Mouse (Mus musculus) erythroid progenitor cell, adult 5-6 weeks (primary cell): ENCODE measurements at regions not wholly inside any gene's neighbourhood (a gene's known extent, or its start where the extent isn't known, plus 50 kb on each side); places are given as distances from the start of the nearest gene placed in this dataset.

ENCODE experiments used
- ATAC-seq: replicated peaks from 2 replicates; pipeline ENCODE4 v1.8.0; 2016; ENCODE audit warnings: moderate number of reproducible peaks, mild to moderate bottlenecking, moderate TSS enrichment, inconsistent platforms; ENCODE audit not compliant: poor library complexity, low FRiP score, severe bottlenecking

DNA sequence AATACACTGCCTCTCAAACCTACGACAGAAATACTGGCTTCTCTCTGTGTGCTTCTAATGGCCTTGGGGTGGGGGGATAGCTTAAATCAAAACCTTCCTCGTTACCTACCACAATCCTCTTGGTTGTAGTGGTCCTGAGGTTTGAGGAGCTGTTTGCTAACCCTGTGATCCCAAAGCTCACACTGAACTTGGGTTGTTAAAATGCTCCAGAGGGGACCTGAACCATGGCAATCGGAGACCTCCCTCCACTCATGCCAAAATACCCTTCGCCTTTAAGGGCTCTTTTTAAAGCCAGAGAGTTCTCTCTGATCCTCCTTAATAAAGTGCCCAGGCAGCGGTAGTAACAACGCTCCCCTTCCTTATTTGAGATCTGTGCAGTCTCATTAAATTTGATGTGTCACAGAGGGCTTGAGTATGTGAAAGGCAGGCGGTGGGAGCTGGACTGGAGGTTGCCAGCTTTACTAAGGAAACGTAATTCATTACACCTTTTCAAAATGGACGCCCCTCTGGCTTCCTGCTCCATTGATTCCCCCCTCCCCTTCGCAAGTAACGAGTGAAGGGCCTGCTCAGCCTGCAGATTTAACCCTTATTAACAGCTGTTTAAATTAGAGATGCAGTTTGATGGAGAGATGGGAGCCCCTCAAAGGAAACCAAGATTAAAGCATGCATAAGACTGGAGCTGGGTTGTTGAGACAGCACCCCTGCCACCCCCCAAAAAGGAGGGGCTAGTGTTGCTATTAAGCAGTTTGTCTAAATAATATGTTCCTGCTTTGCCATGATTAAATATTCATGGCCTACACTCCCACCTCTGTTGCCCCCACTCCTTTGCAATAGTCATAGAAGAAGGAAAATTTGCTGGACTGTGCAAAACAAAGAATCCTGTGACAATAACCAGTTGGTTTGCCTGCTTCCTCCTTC lies 289.4 kb downstream of the Sorl1 start:
- no peak for ATAC-seq

DNA sequence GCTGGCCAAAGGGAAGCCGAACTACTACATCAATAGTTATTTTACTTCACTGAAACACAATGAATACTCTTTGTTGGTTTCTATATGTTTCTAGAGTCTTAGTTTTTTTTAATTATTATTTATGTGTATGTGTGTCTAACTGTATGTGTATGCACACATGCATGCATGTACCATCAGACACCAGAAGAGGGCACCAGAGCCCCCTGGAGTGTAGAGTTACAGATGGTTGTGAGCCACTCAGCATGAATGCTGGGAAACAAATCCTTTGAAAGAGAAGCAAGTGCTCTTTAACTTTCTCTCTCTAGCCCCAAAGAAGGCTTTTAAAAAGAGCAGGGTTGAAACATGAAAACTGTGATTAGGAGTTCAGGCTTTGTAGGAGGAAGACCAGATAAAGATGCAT lies 290.7 kb downstream of the Sorl1 start:
- ATAC-seq: no peak

DNA sequence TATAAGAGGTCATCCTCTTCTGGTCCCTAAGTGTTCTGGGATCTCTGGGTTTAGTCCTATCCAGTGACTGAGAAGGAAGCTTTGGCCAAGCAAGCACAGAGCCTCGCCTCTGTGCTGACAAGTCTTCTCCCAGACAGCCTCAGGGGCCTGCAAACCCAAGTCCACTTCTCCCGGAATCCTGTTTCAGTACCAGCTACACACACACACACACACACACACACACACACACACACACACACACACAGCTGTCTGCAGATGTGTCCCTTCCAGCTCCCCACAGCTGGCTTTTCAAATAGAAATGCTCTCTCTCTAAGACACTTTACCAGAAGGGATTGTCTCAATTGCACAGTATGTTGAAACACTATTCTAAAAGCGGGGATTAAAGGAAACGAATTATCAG lies 296.7 kb downstream of the Sorl1 start:
- no peak for ATAC-seq

DNA sequence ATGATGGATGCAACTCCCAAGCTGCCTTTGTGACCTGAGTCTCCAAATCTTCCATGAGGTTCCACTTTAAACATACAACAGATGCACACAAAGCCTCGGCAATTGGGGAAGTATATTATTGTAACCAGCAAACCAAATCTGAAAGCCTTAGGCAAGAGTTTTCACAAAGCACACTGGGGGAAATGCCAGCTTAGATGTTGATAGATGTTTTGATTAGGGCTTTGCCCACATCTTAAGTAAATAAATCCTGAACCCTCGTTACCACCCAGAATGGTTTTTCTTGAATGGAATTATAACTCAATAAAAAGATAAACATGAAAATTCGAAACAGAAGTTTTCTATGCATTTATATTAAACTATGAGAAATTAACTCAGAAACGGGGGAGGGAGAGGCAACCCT lies 302.7 kb downstream of the Sorl1 start:
- ATAC-seq: no peak

DNA sequence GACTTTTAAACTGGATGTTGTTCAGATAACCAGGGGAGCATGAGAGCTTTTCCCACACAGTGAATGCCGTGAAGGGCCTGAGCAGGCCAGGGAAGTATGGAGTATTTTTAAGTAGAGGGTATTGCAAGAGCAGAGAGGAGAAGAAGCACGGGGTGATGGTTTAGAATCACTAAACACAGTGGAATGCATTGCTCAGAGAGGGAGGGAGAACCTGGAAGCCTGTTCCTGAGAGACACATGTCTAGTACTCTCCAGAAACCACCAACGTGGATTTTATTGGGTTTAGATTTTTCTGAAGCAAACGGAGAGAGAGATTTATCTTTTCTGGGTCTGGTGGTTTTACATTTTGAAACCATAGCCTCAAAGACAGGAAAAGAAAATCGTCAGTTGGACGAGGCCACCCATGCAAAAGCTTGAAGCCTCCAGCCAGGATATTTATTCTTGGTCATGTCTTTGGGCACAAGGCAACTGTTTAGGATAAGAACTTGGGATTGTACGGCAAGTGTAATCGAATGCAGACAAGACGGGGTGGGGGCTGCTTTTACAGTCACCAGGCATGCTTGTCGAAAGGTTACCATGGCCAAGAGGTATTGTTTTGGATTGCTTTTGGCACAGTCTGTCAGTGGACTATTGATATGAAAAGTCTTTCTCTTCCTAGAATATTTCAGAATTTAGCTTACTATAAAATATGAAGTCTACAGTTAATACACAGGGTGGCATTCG lies 306.2 kb downstream of the Sorl1 start:
- no peak for ATAC-seq

DNA sequence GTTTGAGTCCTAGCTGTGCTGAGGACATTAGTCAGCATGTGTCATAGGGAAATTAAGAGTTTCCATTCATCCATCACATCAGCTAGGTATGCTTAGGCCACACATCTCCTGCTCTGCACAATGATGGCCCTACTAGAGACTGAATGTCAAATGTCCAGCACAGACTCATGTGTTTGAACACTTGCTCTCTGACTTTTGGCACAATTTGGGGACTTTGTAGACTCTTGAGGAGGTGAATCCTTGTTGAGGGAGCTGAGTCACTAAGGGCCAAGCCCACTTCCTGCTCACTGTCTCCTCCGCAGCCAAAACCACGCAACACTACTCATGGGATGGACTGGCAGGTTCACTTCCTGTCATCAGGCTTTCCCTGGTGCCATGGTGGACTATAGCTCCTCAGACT lies 308.2 kb downstream of the Sorl1 start:
- no peak for ATAC-seq

DNA sequence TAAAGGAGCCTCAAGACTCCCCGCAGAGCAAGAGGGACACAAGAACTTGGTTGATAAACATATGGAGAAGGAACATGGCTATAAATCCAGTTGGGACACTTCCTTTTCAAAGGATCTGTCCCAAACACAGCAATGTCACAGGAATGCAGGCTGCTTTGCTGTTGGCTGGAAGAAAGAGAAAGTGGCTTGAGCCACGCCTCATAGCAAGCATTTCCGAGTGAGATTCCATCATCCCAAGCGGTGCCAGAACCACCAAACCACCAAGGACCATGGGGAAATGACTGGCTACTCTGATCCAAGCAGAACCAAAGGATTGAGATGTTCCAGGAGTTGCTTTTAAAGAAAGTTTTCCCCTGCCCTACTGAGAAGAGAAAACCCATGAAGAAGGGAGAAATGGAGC lies 314.8 kb downstream of the Sorl1 start:
- ATAC-seq: no peak

DNA sequence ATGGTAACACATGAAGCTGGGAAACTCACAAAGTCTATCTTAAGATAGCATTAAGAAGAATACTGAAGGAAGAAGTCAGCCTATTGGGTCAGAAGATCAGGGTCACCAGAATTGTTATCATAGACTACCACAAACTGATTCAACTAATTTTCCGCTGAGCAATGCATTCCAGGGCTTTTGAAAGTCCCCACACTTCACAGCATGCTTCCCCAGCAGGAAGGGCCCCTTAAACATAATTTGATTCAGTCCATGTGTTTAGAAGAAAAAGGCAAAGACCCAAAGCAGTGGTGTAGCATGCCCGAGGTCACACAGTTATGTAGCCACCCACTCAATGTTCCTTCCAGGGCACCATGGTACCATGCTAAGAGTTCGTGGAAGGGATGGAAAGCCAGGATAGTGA lies 315.3 kb downstream of the Sorl1 start:
- ATAC-seq: no peak

DNA sequence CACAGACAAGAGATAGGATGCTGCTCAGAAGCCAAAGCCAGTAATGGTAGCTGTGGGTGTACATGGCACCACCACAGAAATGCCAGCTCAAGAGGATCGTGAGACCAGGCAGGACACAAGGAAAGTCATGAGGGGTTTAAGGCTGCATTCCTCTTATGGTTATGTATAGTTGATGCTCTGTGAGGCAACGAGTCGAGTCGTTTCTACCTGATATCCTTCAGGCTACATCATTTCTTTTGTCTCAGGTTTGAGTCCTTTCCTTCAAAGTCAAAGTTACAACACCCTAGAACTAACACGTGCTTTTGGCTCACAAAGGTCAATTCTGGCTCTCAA lies 317.8 kb downstream of the Sorl1 start:
- ATAC-seq: no peak

DNA sequence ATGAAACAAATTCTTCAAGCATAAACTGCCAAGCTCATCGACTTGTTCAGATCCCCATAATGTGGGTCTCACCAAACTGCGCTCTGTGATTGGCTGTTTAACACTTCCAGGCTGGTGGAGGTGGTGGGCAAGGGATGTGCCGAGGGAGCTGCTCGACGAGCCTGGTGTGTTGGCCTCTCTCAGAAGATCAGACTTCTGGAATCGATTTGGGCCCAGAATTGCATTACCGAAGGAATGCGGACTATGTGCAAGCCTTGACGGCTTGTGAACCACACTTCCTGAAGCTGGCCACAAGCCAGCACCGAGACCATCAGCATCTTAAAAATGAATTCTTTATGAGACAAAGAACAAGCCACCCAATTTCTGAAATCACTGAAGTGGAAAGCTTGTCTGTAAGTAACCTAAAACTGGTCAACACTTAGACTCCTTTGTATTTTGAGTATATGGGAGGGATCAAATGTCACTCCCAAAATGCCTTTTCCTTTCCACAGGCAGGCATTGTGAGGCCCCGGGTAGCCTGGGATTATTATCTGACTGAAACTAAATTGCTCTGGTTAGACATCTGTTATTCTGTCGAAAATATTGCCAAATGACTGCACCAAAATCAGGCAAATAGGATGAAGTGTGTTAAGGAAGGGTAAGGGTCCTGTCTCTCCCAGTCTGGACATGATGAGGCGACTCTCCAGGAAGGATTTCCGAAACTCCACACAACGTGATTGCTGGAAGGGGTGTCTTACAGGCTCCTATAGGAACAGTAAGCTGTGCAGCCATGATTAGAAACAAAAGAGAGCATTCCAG lies 318.4 kb downstream of the Sorl1 start:
- no peak for ATAC-seq

DNA sequence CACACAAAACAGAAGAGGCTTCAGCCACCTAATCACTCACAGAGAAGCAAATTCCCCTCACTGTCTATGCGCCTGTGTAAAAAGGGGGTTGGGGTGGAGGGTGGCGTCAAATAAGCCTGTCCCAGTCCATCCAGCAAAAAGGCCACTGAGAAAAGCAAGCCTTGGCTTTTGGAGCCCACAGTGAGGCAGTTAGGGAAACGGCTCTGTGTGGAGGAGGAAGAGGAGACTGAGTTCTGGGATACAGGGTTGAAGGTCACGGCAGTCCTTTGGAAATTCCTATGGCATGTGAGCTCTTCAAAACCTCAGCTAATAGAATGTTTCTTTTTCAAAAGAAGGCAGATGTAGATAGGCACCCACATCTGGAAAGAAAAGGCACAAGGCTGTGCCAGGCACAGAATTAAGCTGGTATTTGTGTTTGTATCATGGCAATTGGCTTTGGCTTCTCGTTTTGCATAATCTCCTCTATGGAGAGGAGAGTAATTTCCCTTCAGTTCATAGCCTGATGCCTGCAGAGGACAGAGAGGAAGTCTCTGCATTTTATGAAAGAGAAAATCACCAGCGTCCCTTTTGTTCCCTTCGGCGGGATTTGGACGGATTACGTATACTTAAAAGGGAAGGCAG lies 319.3 kb downstream of the Sorl1 start:
- no peak for ATAC-seq

DNA sequence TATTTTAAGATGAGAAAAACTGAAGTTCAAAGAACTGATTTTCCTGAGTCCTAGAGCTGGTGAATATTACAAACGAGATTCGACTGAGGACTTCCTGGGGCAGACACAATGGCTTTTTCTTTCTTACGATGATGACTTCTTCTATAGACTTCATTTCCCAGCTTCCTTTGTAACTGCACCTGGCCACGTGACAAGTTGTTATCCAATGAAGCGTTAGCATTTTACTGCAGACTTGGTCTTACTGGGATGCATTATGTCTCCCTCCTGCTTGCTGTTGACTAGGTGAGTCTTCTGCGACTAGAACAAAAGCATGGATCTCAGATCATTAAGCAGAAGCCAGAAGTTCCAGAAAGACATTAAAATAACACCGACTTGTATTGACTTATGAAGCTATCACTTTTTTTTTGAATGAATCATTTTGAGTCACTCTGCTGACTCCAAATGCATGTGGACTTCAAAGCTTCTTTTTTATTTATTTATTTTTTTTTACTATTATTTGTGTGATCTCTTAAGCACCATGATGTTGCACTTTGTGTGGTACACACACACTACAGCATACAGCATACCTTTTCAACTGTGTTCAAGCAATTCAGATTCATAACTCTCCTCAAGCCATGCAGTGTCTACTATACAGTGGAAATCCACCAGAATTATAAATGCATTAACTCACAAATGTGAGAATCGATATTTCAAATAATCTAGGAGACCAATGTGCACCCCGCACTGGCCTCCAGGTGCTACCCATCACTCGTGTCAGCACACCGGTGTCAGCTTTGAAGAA lies 320.2 kb downstream of the Sorl1 start:
- ATAC-seq: no peak

DNA sequence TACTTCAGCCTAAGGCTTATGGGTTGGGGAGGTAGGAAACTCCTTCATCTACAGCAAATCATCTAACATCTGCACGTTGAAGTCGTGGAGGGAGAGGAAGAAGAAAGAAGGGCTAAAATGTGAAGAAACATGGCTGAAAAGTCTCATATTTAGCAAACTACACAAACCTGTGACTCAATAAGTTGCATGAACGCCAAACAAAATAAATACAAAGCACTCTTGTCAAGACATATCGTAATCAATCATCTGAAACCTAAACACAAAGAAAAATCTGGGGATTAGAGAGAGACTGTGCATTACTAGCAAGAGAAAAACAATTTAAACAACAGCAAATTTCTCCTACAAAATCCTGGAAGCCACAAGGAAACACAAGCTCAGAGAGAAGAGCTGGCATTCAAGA lies 322.7 kb downstream of the Sorl1 start:
- ATAC-seq: no peak

DNA sequence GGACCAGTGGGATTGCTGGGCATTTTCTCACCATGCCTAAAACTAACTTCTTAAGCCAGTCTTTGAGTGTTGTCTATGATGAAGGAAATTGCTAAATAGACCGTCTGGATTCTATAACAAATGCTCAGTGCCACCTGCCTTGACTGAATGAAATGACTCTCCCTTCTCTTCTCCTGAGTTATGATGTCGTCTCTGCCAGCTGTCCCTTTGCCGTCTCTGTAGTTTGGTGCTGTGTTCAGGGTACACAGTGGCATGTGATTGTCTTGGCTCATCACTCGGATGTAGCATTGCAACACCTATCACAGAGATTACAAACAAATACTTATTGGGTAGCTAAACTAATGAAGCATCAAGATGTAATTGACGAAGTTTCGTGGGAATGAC lies 331.3 kb downstream of the Sorl1 start:
- ATAC-seq: no peak

DNA sequence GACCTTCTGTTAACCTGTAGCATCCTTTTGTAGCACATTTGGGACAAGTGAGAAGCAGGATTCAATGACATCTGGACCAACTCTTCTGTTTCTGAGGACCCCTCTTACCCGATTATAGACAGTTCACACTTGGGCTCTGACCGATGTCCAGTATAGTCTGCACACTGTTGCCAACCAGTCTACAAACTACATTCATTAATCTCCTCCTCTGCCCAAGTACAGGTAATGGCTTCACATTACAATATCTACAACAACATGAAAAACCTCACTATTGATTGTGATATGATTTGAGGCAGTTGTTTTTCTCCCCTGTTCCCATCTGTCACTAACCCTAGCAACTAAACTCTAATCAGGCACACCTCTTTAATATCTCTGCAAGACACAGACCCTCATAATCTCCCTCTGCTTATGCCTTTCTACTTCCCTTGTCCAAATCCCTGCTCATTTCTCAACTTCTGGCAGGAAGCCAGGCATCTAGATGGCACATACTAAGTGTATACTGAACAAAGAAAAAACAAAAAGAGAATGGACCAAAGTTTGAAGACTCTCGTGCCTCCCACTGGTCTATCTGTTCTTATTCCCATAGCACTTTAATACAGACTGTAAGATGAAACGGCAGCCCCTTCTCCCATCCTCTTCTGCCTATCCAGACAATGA lies 331.8 kb downstream of the Sorl1 start:
- no peak for ATAC-seq

DNA sequence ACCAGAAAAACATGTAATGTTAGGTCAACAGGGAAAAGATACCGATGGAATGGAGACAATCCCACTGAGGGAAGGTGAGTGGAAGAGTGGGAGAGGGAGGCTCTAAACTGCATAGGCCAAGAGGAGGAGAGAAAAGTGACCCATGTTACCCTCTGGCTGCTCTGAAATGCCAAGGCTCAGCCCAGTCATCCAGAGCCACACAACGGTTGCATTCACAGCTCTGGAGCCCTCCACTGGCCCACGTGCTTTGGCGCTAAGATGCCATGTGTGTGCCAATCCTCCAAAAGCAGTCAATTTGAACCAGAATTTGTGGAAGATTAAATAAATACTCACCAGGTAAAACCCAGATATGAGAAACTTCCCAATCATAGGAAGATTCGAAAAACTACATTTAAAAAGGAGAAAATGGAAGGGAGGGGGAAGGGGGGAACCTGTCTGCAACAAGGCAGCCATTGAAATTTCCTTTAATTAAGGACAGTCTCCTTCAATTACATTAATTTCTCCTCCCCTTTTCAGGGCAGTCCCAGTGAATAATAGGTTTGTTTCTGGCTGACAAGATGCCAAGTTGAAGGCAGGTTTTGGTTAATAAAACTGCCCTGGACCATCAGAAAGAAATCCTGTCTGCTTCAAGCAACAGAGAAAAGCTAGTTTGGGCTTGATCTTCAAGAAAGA lies 332.5 kb downstream of the Sorl1 start:
- ATAC-seq: no peak

DNA sequence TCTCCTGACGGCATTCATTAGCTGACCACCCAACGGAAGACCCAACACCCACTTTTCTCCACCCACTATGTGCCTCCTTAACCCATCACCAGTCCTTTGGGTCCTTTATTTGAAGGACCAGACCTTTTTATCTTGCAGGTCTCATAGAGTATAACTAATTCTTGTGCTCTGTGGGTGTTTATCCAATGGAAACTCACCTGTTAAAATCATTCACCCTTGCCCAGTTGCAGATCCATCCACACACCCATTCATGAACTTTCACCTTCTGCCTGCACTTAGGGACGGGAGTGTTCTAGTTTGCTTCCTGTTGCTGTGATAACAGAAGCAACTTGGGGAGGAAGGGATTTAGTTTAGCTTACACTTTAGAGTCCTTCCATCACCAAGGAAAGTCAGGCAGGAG lies 339.0 kb downstream of the Sorl1 start:
- no peak for ATAC-seq

DNA sequence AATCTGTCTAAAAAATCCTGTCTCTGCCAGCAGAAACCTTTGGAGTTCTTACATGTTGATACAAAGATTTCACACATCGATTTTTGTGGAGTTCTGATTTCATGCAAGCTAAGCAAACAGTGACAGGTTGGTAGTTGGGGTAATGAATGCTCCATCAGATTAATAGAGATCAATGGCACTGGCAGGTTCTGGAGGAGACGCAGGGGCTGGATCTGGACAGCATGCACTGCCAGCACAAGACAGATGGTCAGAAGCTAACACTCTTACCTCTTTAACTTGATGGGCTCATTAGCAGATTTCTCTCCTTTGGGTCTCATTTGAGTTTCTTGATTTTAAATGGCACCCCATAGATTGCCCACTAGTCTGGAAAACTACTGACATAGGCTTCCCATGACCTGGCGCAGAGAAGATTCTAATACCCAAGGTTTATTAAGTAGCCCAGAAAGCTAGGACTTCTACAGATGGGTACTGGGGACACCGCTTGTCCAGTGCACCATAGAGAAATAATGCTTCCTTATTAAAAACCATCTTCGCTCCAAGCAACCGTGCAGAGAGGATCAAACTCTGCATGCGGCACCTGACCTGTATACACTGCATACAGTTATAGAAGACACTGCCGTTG lies 351.7 kb downstream of the Sorl1 start:
- no peak for ATAC-seq
